Mouse (Mus musculus) spleen, adult 2 months (tissue): ENCODE results near the gene Ptprh.

Experiments
- CTCF ChIP-seq: fragments of 200-500 bp; IDR thresholded peaks from 2 replicates; pipeline ENCODE4 v1.5.1; 2011; ENCODE audit warnings: mild to moderate bottlenecking, inconsistent platforms; ENCODE audit not compliant: insufficient read depth, insufficient read length, insufficient replicate concordance; ENCODE audit errors: extremely low read depth
- POLR2A ChIP-seq: fragments of 200-500 bp; IDR thresholded peaks from 2 replicates; pipeline ENCODE4 v1.6.1; 2011; ENCODE audit warnings: low read depth, low read length, inconsistent platforms

DNA sequence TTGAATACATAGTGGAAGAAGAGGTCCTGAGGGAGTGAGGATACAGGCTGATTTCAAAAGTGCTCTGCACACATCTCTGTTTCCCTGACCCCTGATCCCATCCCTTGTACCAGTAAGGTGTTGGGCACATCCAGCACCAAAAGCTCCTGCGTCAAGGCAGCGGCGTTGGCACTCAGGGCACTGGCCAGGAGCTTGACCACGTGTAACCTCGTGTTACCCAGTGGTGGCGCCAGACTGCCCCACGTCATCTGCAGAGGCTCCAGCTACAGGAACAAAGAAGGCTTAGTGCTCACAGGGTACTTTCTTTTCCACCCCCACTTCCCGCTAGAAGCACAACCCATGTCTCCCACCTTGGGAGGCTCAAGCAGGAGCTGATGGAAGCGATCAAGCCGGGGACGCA, 37.3 kb upstream of the Ptprh start:
- TF ChIP-seq POLR2A (no peak), CTCF (no peak)
